In genomic region chr1:133417539-133417938, GRCm38 (mm10) we compare ENCODE assay signal across 8 mouse cellular contexts. TPM values are rescaled to one million over a fixed set of nuclear protein-coding genes. Genes with fewer than 3 reads are reported as not detected.
DNase-seq lines count a peak whose midpoint lies in the region; ATAC-seq lines count a peak whose summit lies in the region.

No protein-coding gene starts in this region.

- H3K4me1 ChIP-seq in kidney, embryonic 14.5 days (ENCODE audit: control insufficient read depth, insufficient read depth, low read length): peaks cover 86% of the 10 kb centered on the region
- peaks cover 59% of the 10 kb centered on the region for H3K4me1 ChIP-seq in heart, embryonic 15.5 days (replicated peaks)
- peaks cover 39% of the 10 kb centered on the region for H3K4me1 ChIP-seq in liver, embryonic 15.5 days (replicated peaks)

- peak overlapping the region; percentile 49; the same call in 1 of the 2 replicates for H3K27ac ChIP-seq in kidney, embryonic 14.5 days (ENCODE audit: low read depth, low read length)
- no peak overlapping the region for H3K27ac ChIP-seq in heart, embryonic 15.5 days
- no peak overlapping the region for H3K27ac ChIP-seq in liver, embryonic 15.5 days (replicated peaks)

- no peaks in the 10 kb centered on the region for H3K27me3 ChIP-seq in kidney, embryonic 14.5 days (ENCODE audit: control insufficient read depth, insufficient read depth, low read length)
- peaks cover 4% of the 10 kb centered on the region; the same call in 1 of the 2 replicates for H3K27me3 ChIP-seq in heart, embryonic 15.5 days
- H3K27me3 ChIP-seq in liver, embryonic 15.5 days: peaks cover 35% of the 10 kb centered on the region

- H3K36me3 ChIP-seq in kidney, embryonic 14.5 days (ENCODE audit: control insufficient read depth, insufficient read depth, low read length): no peaks in the 10 kb centered on the region
- no peaks in the 10 kb centered on the region for H3K36me3 ChIP-seq in heart, embryonic 15.5 days
- no peaks in the 10 kb centered on the region for H3K36me3 ChIP-seq in liver, embryonic 15.5 days (replicated peaks)

- DNase-seq in kidney, adult 9 months: no peak
- DNase-seq in ES-CJ7 (ENCODE audit: low read depth, low spot score): peak; percentile 62
- DNase-seq in frontal cortex, postnatal 36 days (ENCODE audit: low spot score in 2 of 2): no peak
- no peak for DNase-seq in ovary, postnatal 14 days (ENCODE audit: low spot score)
- no peak for DNase-seq in right cerebral cortex, postnatal 4 days

- 57% methylated on average over 1 of the region's 1 CpGs for WGBS in kidney, embryonic 14.5 days
- WGBS in heart, embryonic 15.5 days: 50% methylated on average over 1 of the region's 1 CpGs
- WGBS in liver, embryonic 15.5 days (ENCODE audit: insufficient replicate concordance): 7% methylated on average over 1 of the region's 1 CpGs

- H3K9ac ChIP-seq in kidney, embryonic 14.5 days (ENCODE audit: low read depth, low read length): peak overlapping the region; percentile 44; the same call in 1 of the 2 replicates
- H3K9ac ChIP-seq in heart, embryonic 15.5 days: peak overlapping the region; percentile 47; the same call in 1 of the 2 replicates
- 0 out of 2 replicates have a peak overlapping the region, but pooled peaks have one; percentile 27 for H3K9ac ChIP-seq in liver, embryonic 15.5 days

- H3K4me3 ChIP-seq in kidney, embryonic 14.5 days (ENCODE audit: low read length): peak overlapping the region; percentile 36
- peak overlapping the region; percentile 51 for H3K4me3 ChIP-seq in heart, embryonic 15.5 days
- no peak overlapping the region for H3K4me3 ChIP-seq in liver, embryonic 15.5 days (replicated peaks)

- H3K9me3 ChIP-seq in kidney, embryonic 14.5 days (ENCODE audit: control insufficient read depth, low read length): no peaks in the 10 kb centered on the region
- no peaks in the 10 kb centered on the region for H3K9me3 ChIP-seq in heart, embryonic 15.5 days (replicated peaks)
- no peaks in the 10 kb centered on the region for H3K9me3 ChIP-seq in liver, embryonic 15.5 days (replicated peaks)

- no peak for ATAC-seq in kidney, embryonic 14.5 days (ENCODE audit: low FRiP score, low TSS enrichment)
- ATAC-seq in heart, embryonic 15.5 days (replicated peaks; ENCODE audit: insufficient number of reproducible peaks, insufficient read depth, low FRiP score, low read depth): no peak
- no peak for ATAC-seq in liver, embryonic 15.5 days (ENCODE audit: insufficient read depth)

- H3K4me2 ChIP-seq in kidney, embryonic 14.5 days (replicated peaks; ENCODE audit: low read depth, low read length): peak overlapping the region; percentile 54
- H3K4me2 ChIP-seq in heart, embryonic 15.5 days: peak overlapping the region; percentile 85
- peak overlapping the region; percentile 65 for H3K4me2 ChIP-seq in liver, embryonic 15.5 days

RNA-seq across cellular contexts. Expression of gene Sox13, which starts 6.6 kb away (rescaled TPM):
- polyA plus RNA-seq in kidney, embryonic 14.5 days (2014; fragmentation: Nextera tagmentation; extraction: Ambion mirVana): 13.8 and 16.2 TPM in 2 replicates
- 4.5 and 6.2 TPM in 2 replicates for polyA plus RNA-seq in heart, embryonic 15.5 days (2015; fragmentation: Nextera tagmentation; extraction: Ambion mirVana)
- 1.6 and 1.9 TPM in 2 replicates for polyA plus RNA-seq in liver, embryonic 15.5 days (2015; fragmentation: Nextera tagmentation; extraction: Ambion mirVana)

RNA-seq across cellular contexts. Expression of gene Etnk2, which starts 54.2 kb away (rescaled TPM):
- polyA plus RNA-seq in kidney, embryonic 14.5 days (2014; fragmentation: Nextera tagmentation; extraction: Ambion mirVana): 1.7 and 2.0 TPM in 2 replicates
- polyA plus RNA-seq in heart, embryonic 15.5 days (2015; fragmentation: Nextera tagmentation; extraction: Ambion mirVana): 1.3 and 1.5 TPM in 2 replicates
- 11.3 and 14.2 TPM in 2 replicates for polyA plus RNA-seq in liver, embryonic 15.5 days (2015; fragmentation: Nextera tagmentation; extraction: Ambion mirVana)
